Mouse (Mus musculus) hindbrain, embryonic 10.5 days (tissue): Measurements from ENCODE around the gene Ercc2. TPM values are rescaled to one million over a fixed set of nuclear protein-coding genes. Genes with fewer than 3 reads are reported as not detected.

Experiments
- DNase-seq: peaks from one replicate; pipeline ENCODE4 v3.0.0-alpha.2; 2017; ENCODE audit warnings: low spot score
- H3K27ac ChIP-seq: fragments of 300-500 bp; sonication (generic); 2 replicates; pipeline ENCODE4 v1.5.1; 2016; ENCODE audit warnings: mild to moderate bottlenecking, moderate library complexity
- H3K27me3 ChIP-seq: fragments of 300-500 bp; sonication (generic); 2 replicates; pipeline ENCODE4 v1.6.1; 2016; ENCODE audit warnings: mild to moderate bottlenecking; ENCODE audit not compliant: poor library complexity, insufficient read depth, severe bottlenecking
- H3K36me3 ChIP-seq: fragments of 300-500 bp; sonication (generic); 2 replicates; pipeline ENCODE4 v1.6.1; 2016; ENCODE audit warnings: mild to moderate bottlenecking, moderate library complexity
- H3K4me1 ChIP-seq: fragments of 300-500 bp; sonication (generic); replicated peaks from 2 replicates; pipeline ENCODE4 v1.6.1; 2016; ENCODE audit warnings: mild to moderate bottlenecking
- H3K4me3 ChIP-seq: fragments of 300-500 bp; sonication (generic); 2 replicates; pipeline ENCODE4 v1.5.1; 2016; ENCODE audit warnings: mild to moderate bottlenecking, moderate library complexity
- H3K9me3 ChIP-seq: fragments of 300-500 bp; sonication (generic); 2 replicates; pipeline ENCODE4 v1.6.1; 2016; ENCODE audit warnings: mild to moderate bottlenecking, moderate library complexity
- WGBS: fragments of 180-500 bp; shearing (Covaris S2); methylation state at CpG from one replicate; pipeline ENCODE4 v1.1.7; 2016; 5-methylcytosine and 5-hydroxymethylcytosine counted together
- microRNA counts: library from miRNA; unstranded; fragments of <30 nt; microRNA quantifications from one replicate; lab custom pipeline; 2017
- polyA plus RNA-seq: library from polyadenylated mRNA; unstranded; fragments of >200 nt; fragmentation: Nextera tagmentation; extraction: Ambion mirVana; gene quantifications from 2 replicates; pipeline ENCODE4 v1.2.1, GENCODE M21; 2016

Gene Ercc2
- polyA plus RNA-seq, 1 experiment from 2014 or later, result 33.9 TPM

- Histone ChIP-seq H3K9me3 (no peaks in the 10 kb centered on the region), H3K36me3 (peaks cover 97% of the 10 kb centered on the region), H3K27me3 (no peaks in the 10 kb centered on the region), H3K4me1 (no peaks in the 10 kb centered on the region), H3K27ac (no peak overlapping the region), H3K4me3 (no peak overlapping the region)
- DNase-seq, result no peak
- WGBS, result 85% methylated on average over 12 of the region's 12 CpGs
Observed at GRCm38 (mm10) chr7:19444801-19445200, 63.0 kb downstream of the Ercc2 start.

MicroRNAs encoded within 50 kb of the gene (microRNA counts, 519-probe panel; counts per million panel counts)
- 1,255 counts per million, percentile 77 among the panel's probes with 10 or more counts for microRNA mmu-miR-343 (lab: Ali Mortazavi, UCI)

Other genes with a start within 250 kb of the Ercc2 start
- gene Qpctl, start 232.7 kb upstream of the Ercc2 start, polyA plus RNA-seq, result 16.7 and 22.1 TPM in 2 replicates
- gene Snrpd2, start 232.3 kb upstream of the Ercc2 start, polyA plus RNA-seq, result 184 TPM in 2 replicates
- 0.95 and 1.3 TPM in 2 replicates for gene Gipr, start 215.9 kb upstream of the Ercc2 start, polyA plus RNA-seq
- gene Eml2, start 205.6 kb upstream of the Ercc2 start, polyA plus RNA-seq, result 2.8 and 4.9 TPM in 2 replicates
- gene Gpr4, start 169.5 kb upstream of the Ercc2 start, polyA plus RNA-seq, result 1.8 and 2.9 TPM in 2 replicates
- 47.8 and 51.1 TPM in 2 replicates for gene Opa3, start 153.7 kb upstream of the Ercc2 start, polyA plus RNA-seq
- 58.8 and 62.0 TPM in 2 replicates for gene Vasp, start 110.2 kb upstream of the Ercc2 start, polyA plus RNA-seq
- 0.30 and 0.42 TPM in 2 replicates for gene Ppm1n, start 101.9 kb upstream of the Ercc2 start, polyA plus RNA-seq
- gene Rtn2, start 99.4 kb upstream of the Ercc2 start, polyA plus RNA-seq, result 37.3 and 67.8 TPM in 2 replicates
- gene Fosb, start 72.0 kb upstream of the Ercc2 start, polyA plus RNA-seq, result not detected in 2 replicates
- gene Ercc1, start 37.2 kb upstream of the Ercc2 start, polyA plus RNA-seq, result 106 and 128 TPM in 2 replicates
- gene Cd3eap, start 22.5 kb upstream of the Ercc2 start, polyA plus RNA-seq, result 18.7 and 24.4 TPM in 2 replicates
- gene Ppp1r13l, start 22.3 kb upstream of the Ercc2 start, polyA plus RNA-seq, result 4.7 and 5.6 TPM in 2 replicates
- 2.9 and 7.1 TPM in 2 replicates for gene Klc3, start 22.1 kb downstream of the Ercc2 start, polyA plus RNA-seq
- gene Ckm, start 22.8 kb downstream of the Ercc2 start, polyA plus RNA-seq, result not detected in 2 replicates
- gene Mark4, start 76.8 kb downstream of the Ercc2 start, polyA plus RNA-seq, result 9.3 and 13.6 TPM in 2 replicates
- 0.39 and 0.80 TPM in 2 replicates for gene Exoc3l2, start 81.3 kb downstream of the Ercc2 start, polyA plus RNA-seq
- 2.4 and 3.8 TPM in 2 replicates for gene Bloc1s3, start 126.4 kb downstream of the Ercc2 start, polyA plus RNA-seq
- gene Trappc6a, start 126.4 kb downstream of the Ercc2 start, polyA plus RNA-seq, result 68.8 and 71.4 TPM in 2 replicates
- 0.09 and 0.10 TPM in 2 replicates for gene Nkpd1, start 135.8 kb downstream of the Ercc2 start, polyA plus RNA-seq
- 22.6 and 30.4 TPM in 2 replicates for gene Ppp1r37, start 181.1 kb downstream of the Ercc2 start, polyA plus RNA-seq
- gene Zfp296, start 195.3 kb downstream of the Ercc2 start, polyA plus RNA-seq, result 0.22 and 0.72 TPM in 2 replicates
- gene Gemin7, start 195.6 kb downstream of the Ercc2 start, polyA plus RNA-seq, result 177 and 188 TPM in 2 replicates
- gene Clasrp, start 222.5 kb downstream of the Ercc2 start, polyA plus RNA-seq, result 57.5 and 68.8 TPM in 2 replicates
- 4.4 and 6.1 TPM in 2 replicates for gene Relb, start 247.4 kb downstream of the Ercc2 start, polyA plus RNA-seq